Mouse (Mus musculus): ENCODE results near the gene Gm10283.
"Not testable (repeated sequence)": the region's sequence is repeated elsewhere in the genome, so short reads cannot be mapped to it uniquely, and the experiment has no call there.

Gm10283 gene

GRCm38 (mm10) chr8:60503098-60503497, at the start of gene Gm10283:
TSS of gene Gm10283 (minus strand) at chr8:60503198.
- DNase-seq (ENCODE audit: low spot score), result no peak

GRCm38 (mm10) chr8:60534945-60535344, 31.9 kb upstream of the Gm10283 start:
- DNase-seq (ENCODE audit: low spot score), result no peak

- no peak for DNase-seq (ENCODE audit: low spot score)
Observed at GRCm38 (mm10) chr8:60518286-60518685, 15.3 kb upstream of the Gm10283 start.

- DNase-seq (ENCODE audit: low spot score), result peak; percentile 72
Observed at GRCm38 (mm10) chr8:60505653-60506521, 2.9 kb upstream of the Gm10283 start, which contains the start of gene Aadat. TSS of gene Aadat (plus strand) at chr8:60505932.

GRCm38 (mm10) chr8:60495046-60495445, 8.0 kb downstream of the Gm10283 start:
- not testable (repeated sequence) for DNase-seq (ENCODE audit: low spot score)

- no peak for DNase-seq (ENCODE audit: low spot score)
Observed at GRCm38 (mm10) chr8:60494606-60495005, 8.4 kb downstream of the Gm10283 start.

GRCm38 (mm10) chr8:60492471-60492870, 10.5 kb downstream of the Gm10283 start:
- DNase-seq (ENCODE audit: low spot score), result no peak

GRCm38 (mm10) chr8:60491871-60492270, 11.1 kb downstream of the Gm10283 start:
- no peak for DNase-seq (ENCODE audit: low spot score)

GRCm38 (mm10) chr8:60490147-60490546, 12.9 kb downstream of the Gm10283 start:
- no peak for DNase-seq (ENCODE audit: low spot score)

GRCm38 (mm10) chr8:60466686-60467335, 36.2 kb downstream of the Gm10283 start:
- DNase-seq (ENCODE audit: low spot score), result peak; percentile 51

- no peak for DNase-seq (ENCODE audit: low spot score)
Observed at GRCm38 (mm10) chr8:60449296-60449695, 53.7 kb downstream of the Gm10283 start.

- peak; percentile 15 for DNase-seq (ENCODE audit: low spot score)
Observed at GRCm38 (mm10) chr8:60444989-60445388, 58.0 kb downstream of the Gm10283 start.

- DNase-seq (ENCODE audit: low spot score), result no peak
Observed at GRCm38 (mm10) chr8:60438557-60438956, 64.4 kb downstream of the Gm10283 start.

- no peak for DNase-seq (ENCODE audit: low spot score)
Observed at GRCm38 (mm10) chr8:60436872-60437271, 66.1 kb downstream of the Gm10283 start.

GRCm38 (mm10) chr8:60432649-60433048, 70.3 kb downstream of the Gm10283 start:
- DNase-seq (ENCODE audit: low spot score), result no peak

GRCm38 (mm10) chr8:60406358-60406757, 96.6 kb downstream of the Gm10283 start:
- DNase-seq (ENCODE audit: low spot score), result no peak

- DNase-seq (ENCODE audit: low spot score), result no peak
Observed at GRCm38 (mm10) chr8:60404994-60405548, 97.9 kb downstream of the Gm10283 start.

- DNase-seq (ENCODE audit: low spot score), result no peak
Observed at GRCm38 (mm10) chr8:60393675-60394074, 109.3 kb downstream of the Gm10283 start.

- DNase-seq (ENCODE audit: low spot score), result no peak
Observed at GRCm38 (mm10) chr8:60386589-60386988, 116.4 kb downstream of the Gm10283 start.

All from left cerebral cortex, adult 11 months (tissue).